Mouse (Mus musculus): ENCODE data around the gene Smim6. TPM values are rescaled to one million over a fixed set of nuclear protein-coding genes. Genes with fewer than 3 reads are reported as not detected.

Smim6 gene
- polyA plus RNA-seq, 1 experiment from 2014 or later: 57.0 TPM

DNA sequence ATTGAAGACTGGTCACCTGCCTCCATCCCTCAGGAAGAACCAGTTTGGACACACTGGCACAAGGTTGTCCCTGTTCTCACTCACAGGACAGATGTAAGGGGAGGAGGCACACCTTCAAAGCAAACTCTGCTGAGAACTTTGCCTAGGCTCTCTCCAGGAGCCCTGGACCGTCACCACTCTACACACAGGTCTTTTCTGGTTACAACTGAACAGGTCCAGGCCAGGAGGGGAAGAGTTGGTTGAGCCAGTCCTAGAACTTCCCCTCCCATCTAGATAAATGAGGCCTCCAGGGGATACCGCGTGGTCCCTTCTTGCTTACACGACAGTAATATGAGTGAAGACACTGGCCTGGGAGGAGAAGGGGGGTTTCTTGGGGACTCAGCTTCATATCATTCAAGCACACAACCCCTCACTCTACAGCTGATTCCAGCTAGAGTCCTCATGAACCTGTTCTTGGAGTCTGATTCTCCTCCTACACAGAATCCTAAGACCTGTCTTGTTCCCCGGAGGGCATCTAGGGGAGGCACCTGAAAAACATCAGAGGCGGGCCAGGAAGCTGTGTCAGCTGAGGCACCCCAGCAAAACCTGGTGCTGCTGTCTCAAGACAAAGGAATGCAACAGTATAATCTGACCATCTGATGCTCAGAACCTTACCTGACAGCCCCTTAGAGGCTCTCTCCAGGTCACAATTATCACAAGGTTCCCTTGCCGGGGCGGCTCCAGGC is 7.4 kb upstream of the Smim6 start:
- no peaks in the 10 kb centered on the region for H3K27me3 ChIP-seq (ENCODE audit: control insufficient read depth, insufficient read depth, low read length)

DNA sequence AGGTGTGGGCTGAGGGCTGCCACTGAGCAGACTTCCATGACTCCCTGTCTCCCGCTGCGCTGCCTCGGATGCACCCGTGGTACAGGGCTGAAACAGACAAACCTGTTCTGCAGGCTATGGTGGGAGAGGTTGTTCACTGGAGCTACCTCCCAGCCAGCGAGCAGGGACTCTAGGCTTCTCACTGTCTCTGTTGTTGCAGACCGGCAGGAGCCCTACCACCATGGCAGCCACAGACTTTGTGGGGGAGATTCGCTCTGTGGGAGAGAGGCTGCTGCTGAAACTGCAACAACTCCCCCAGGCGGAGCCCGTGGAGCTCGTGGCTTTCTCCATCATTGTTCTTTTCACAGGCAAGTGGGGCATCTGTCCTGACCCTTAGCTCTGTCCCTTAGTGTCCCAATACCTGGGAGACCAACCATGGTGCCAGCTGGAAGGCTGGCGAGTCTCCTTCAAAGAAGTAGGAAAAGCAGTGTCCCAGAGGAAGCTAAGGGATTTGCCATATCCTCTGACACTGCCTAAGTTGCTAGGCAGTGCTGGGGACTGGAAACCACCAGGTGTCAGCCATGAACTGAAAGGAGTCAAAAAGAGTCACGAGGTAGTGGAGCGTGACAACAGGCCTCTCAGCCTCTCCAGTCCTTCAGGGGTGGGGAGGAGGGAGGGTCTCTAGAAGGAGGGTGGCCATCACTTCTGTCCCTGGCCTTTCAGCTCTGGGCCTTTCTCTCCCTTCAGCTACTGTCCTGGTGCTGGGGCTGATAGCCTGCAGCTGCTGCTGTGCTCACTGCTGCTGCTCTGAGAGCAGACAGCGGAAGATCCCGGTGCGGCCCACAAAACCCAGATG is 6.6 kb upstream of the Smim6 start:
- H3K36me3 ChIP-seq (ENCODE audit: control insufficient read depth, insufficient read depth, low read length): no peaks in the 10 kb centered on the region
- 49% methylated on average over 16 of the region's 16 CpGs for WGBS
- H3K27me3 ChIP-seq (ENCODE audit: control insufficient read depth, insufficient read depth, low read length): no peaks in the 10 kb centered on the region
- H3K9me3 ChIP-seq (replicated peaks; ENCODE audit: control insufficient read depth, low read length): no peaks in the 10 kb centered on the region
- peak overlapping the region; percentile 17 for H3K4me3 ChIP-seq (replicated peaks; ENCODE audit: low read length)
- ATAC-seq (ENCODE audit: insufficient read depth, low FRiP score): peak; percentile 47; the same call in 1 of the 2 replicates
- peak overlapping the region; percentile 60 for H3K9ac ChIP-seq (ENCODE audit: low read length)
- peak overlapping the region; percentile 93 for H3K27ac ChIP-seq (ENCODE audit: low read length)
- peak overlapping the region; percentile 31; the same call in 1 of the 2 replicates for H3K4me2 ChIP-seq (ENCODE audit: low read depth, low read length)
- H3K4me1 ChIP-seq (ENCODE audit: control insufficient read depth, insufficient read depth, low read length): peaks cover 49% of the 10 kb centered on the region

More for the DNA sequence above, 7.4 kb upstream of the Smim6 start:
- Histone ChIP-seq H3K36me3 (ENCODE audit: control insufficient read depth, insufficient read depth, low read length) (no peaks in the 10 kb centered on the region), H3K4me3 (replicated peaks; ENCODE audit: low read length) (no peak overlapping the region), H3K27ac (ENCODE audit: low read length) (peak overlapping the region; percentile 93), H3K9ac (ENCODE audit: low read length) (peak overlapping the region; percentile 60), H3K9me3 (replicated peaks; ENCODE audit: control insufficient read depth, low read length) (no peaks in the 10 kb centered on the region), H3K4me2 (ENCODE audit: low read depth, low read length) (no peak overlapping the region), H3K4me1 (ENCODE audit: control insufficient read depth, insufficient read depth, low read length) (peaks cover 56% of the 10 kb centered on the region)
- no peak for ATAC-seq (ENCODE audit: insufficient read depth, low FRiP score)
- 60% methylated on average over 8 of the region's 8 CpGs for WGBS

DNA sequence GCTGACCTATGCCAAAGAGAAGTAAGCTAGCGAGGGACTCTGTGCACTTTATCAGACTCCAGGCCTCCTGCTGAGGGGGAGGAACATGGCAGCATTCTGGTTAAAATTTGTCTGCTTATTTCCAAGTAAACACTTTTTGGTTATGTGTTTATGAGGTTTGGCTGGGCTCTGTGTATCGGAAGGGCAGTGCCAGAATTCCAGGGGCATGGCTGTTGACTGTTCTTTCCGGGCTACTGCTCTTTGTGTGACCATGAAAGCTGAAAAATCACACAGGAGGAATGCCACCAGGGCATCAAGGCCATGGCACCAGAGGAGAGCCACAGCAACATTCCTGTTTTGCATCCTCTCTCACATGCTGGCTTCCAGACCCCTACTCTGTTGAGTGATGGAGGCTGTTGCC is 5.7 kb upstream of the Smim6 start:
- Histone ChIP-seq H3K9ac (ENCODE audit: low read length) (peak overlapping the region; percentile 60; the same call in 1 of the 2 replicates), H3K4me2 (ENCODE audit: low read depth, low read length) (no peak overlapping the region), H3K9me3 (replicated peaks; ENCODE audit: control insufficient read depth, low read length) (no peaks in the 10 kb centered on the region), H3K27me3 (ENCODE audit: control insufficient read depth, insufficient read depth, low read length) (no peaks in the 10 kb centered on the region), H3K36me3 (ENCODE audit: control insufficient read depth, insufficient read depth, low read length) (no peaks in the 10 kb centered on the region), H3K27ac (ENCODE audit: low read length) (peak overlapping the region; percentile 93), H3K4me1 (ENCODE audit: control insufficient read depth, insufficient read depth, low read length) (peaks cover 45% of the 10 kb centered on the region), H3K4me3 (replicated peaks; ENCODE audit: low read length) (no peak overlapping the region)
- ATAC-seq (ENCODE audit: insufficient read depth, low FRiP score): no peak
- WGBS: 74% methylated on average over 3 of the region's 3 CpGs

DNA sequence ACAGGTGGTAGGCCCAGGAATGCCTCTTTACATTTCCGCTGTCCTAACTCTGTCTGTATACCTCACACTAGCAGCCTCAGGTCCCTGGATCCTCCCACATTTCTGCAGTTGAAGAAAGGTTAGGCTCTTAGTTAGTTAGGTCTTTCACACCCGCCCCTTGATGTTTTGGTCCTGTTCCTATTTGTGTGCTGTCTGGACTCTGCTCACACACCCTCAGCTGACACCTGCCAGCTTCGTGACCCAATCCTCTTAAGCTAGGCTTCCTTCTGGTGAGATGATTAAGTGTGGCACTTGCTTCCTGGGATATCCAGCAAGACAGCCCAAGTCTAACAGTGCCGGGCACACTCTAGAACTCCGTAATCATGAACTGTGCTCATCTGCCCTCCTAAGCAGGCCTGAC is 5.3 kb upstream of the Smim6 start:
- H3K4me3 ChIP-seq (replicated peaks; ENCODE audit: low read length): no peak overlapping the region
- ATAC-seq (ENCODE audit: insufficient read depth, low FRiP score): no peak
- no peaks in the 10 kb centered on the region for H3K27me3 ChIP-seq (ENCODE audit: control insufficient read depth, insufficient read depth, low read length)
- H3K4me1 ChIP-seq (ENCODE audit: control insufficient read depth, insufficient read depth, low read length): peaks cover 47% of the 10 kb centered on the region
- no peaks in the 10 kb centered on the region for H3K36me3 ChIP-seq (ENCODE audit: control insufficient read depth, insufficient read depth, low read length)
- no peaks in the 10 kb centered on the region for H3K9me3 ChIP-seq (replicated peaks; ENCODE audit: control insufficient read depth, low read length)
- WGBS: 83% methylated on average over 5 of the region's 5 CpGs
- no peak overlapping the region for H3K4me2 ChIP-seq (ENCODE audit: low read depth, low read length)
- H3K9ac ChIP-seq (ENCODE audit: low read length): no peak overlapping the region
- H3K27ac ChIP-seq (ENCODE audit: low read length): peak overlapping the region; percentile 25

DNA sequence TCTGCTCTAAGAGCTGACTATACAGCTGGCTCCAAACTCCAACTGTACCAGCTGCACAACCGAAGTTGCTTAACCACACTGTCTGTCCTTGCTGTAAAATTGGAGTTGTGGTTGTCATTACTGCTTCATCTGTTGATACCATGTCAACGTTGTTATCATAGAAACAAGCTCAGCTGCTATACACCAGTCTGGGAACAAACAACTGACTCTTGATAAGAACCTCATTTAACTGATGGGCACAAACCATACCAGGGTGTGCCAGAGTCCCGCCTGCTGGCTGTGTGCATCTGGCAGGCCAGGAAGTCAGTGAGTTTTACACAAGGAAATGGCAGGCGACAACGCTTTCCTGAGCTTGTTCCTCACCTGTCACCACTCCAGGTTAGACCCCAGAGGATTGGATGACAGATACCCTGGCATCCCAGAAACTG is 669 bp upstream of the Smim6 start:
- no peaks in the 10 kb centered on the region for H3K9me3 ChIP-seq (replicated peaks; ENCODE audit: control insufficient read depth, low read length)
- H3K4me2 ChIP-seq (ENCODE audit: low read depth, low read length): 0 out of 2 replicates have a peak overlapping the region, but pooled peaks have one; percentile 8

DNA sequence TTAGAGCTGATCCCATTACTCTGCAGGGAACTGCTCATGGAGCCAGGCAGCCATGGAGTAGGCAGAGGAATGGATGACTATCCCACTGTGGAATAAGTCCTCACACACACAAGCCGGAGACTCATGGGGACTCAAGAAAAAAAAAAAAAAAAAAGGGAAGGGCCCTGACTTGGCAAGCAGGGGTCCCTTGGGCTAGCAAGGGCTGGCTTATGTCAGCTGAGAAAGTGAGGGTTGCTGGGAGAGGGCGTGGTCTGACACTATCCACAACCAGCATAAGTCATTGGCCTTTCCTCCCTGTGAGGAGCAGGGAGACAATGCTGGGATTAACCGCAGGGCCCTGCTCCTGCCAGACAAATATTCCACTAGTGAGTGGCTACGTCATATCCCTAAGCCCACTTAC is 4.8 kb downstream of the Smim6 start:
- no peak overlapping the region for H3K9ac ChIP-seq (ENCODE audit: low read length)
- 91% methylated on average over 4 of the region's 4 CpGs for WGBS
- H3K9me3 ChIP-seq (replicated peaks; ENCODE audit: control insufficient read depth, low read length): no peaks in the 10 kb centered on the region
- H3K4me1 ChIP-seq (ENCODE audit: control insufficient read depth, insufficient read depth, low read length): no peaks in the 10 kb centered on the region; the same call in 1 of the 2 replicates
- H3K36me3 ChIP-seq (ENCODE audit: control insufficient read depth, insufficient read depth, low read length): no peaks in the 10 kb centered on the region
- H3K4me3 ChIP-seq (replicated peaks; ENCODE audit: low read length): no peak overlapping the region
- no peak overlapping the region for H3K27ac ChIP-seq (ENCODE audit: low read length)
- H3K27me3 ChIP-seq (ENCODE audit: control insufficient read depth, insufficient read depth, low read length): no peaks in the 10 kb centered on the region
- no peak overlapping the region for H3K4me2 ChIP-seq (ENCODE audit: low read depth, low read length)
- no peak for ATAC-seq (ENCODE audit: insufficient read depth, low FRiP score)

More for the DNA sequence above, 669 bp upstream of the Smim6 start:
- Histone ChIP-seq H3K27me3 (ENCODE audit: control insufficient read depth, insufficient read depth, low read length) (no peaks in the 10 kb centered on the region), H3K4me1 (ENCODE audit: control insufficient read depth, insufficient read depth, low read length) (peaks cover 5% of the 10 kb centered on the region; the same call in 1 of the 2 replicates), H3K27ac (ENCODE audit: low read length) (peak overlapping the region; percentile 91), H3K4me3 (replicated peaks; ENCODE audit: low read length) (no peak overlapping the region), H3K36me3 (ENCODE audit: control insufficient read depth, insufficient read depth, low read length) (no peaks in the 10 kb centered on the region), H3K9ac (ENCODE audit: low read length) (0 out of 2 replicates have a peak overlapping the region, but pooled peaks have one; percentile 11)
- ATAC-seq (ENCODE audit: insufficient read depth, low FRiP score): peak; percentile 70
- 56% methylated on average over 5 of the region's 5 CpGs for WGBS

DNA sequence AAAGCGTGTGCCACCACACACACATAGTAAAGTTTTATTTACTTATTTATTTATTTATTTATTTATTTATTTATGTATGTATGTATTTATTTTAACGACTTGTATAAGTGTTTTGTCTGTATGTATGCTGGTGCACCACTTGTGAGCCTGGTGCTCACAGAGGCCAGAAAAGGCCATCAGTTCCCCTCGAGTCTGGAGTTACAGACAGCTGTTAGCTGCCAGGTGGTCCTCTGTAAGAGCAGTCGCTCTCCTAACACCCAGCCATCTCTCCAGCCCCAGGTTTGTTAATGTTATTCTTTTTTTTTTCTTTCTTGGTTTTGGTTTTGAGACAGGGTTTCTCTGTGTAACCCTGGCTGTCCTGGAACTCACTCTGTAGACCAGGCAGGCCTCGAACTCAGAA is 6.8 kb downstream of the Smim6 start:
- no peak for ATAC-seq (ENCODE audit: insufficient read depth, low FRiP score)
- Histone ChIP-seq H3K4me1 (ENCODE audit: control insufficient read depth, insufficient read depth, low read length) (no peaks in the 10 kb centered on the region), H3K27me3 (ENCODE audit: control insufficient read depth, insufficient read depth, low read length) (no peaks in the 10 kb centered on the region), H3K27ac (ENCODE audit: low read length) (no peak overlapping the region), H3K4me3 (replicated peaks; ENCODE audit: low read length) (no peak overlapping the region), H3K4me2 (ENCODE audit: low read depth, low read length) (no peak overlapping the region), H3K9ac (ENCODE audit: low read length) (no peak overlapping the region), H3K9me3 (replicated peaks; ENCODE audit: control insufficient read depth, low read length) (no peaks in the 10 kb centered on the region), H3K36me3 (ENCODE audit: control insufficient read depth, insufficient read depth, low read length) (no peaks in the 10 kb centered on the region)
- WGBS: 74% methylated on average over 5 of the region's 5 CpGs

DNA sequence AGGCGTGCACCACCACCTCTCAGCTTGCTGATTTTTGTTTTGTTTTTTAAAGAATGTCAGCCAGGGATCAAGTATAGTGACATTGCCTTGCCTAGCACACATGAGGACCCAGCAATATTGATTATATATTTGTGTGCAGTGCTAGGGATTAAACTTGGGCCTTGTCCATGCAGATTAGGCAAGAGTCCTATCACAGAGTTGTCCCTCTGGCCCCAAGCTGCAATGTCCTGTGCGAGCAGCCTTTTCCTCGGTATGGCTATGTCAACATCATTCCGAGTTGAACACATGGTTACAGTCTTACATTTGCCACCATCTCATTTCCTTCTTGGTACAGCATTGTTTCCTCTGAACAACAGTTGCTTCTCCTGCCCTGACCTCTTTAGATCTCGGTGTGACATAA is 7.3 kb downstream of the Smim6 start:
- Histone ChIP-seq H3K9ac (ENCODE audit: low read length) (no peak overlapping the region), H3K4me3 (replicated peaks; ENCODE audit: low read length) (no peak overlapping the region), H3K4me1 (ENCODE audit: control insufficient read depth, insufficient read depth, low read length) (no peaks in the 10 kb centered on the region), H3K9me3 (replicated peaks; ENCODE audit: control insufficient read depth, low read length) (no peaks in the 10 kb centered on the region), H3K36me3 (ENCODE audit: control insufficient read depth, insufficient read depth, low read length) (no peaks in the 10 kb centered on the region), H3K27ac (ENCODE audit: low read length) (no peak overlapping the region), H3K4me2 (ENCODE audit: low read depth, low read length) (no peak overlapping the region), H3K27me3 (ENCODE audit: control insufficient read depth, insufficient read depth, low read length) (no peaks in the 10 kb centered on the region)
- WGBS: 76% methylated on average over 5 of the region's 5 CpGs
- ATAC-seq (ENCODE audit: insufficient read depth, low FRiP score): no peak

All from stomach, embryonic 16.5 days (tissue).